Mouse (Mus musculus) kidney, postnatal 0 days (tissue): ENCODE measurements around the gene Sirt4. TPM values are rescaled to one million over a fixed set of nuclear protein-coding genes. Genes with fewer than 3 reads are reported as not detected.

Experiments used
- ATAC-seq: fragments of 200-750 bp; cut with Nextera tagmentation; replicated peaks from 2 replicates; pipeline ENCODE4 v1.8.0; 2017; ENCODE audit warnings: low read depth, moderate number of reproducible peaks, moderate TSS enrichment, moderate library complexity; ENCODE audit not compliant: low FRiP score
- DNase-seq: peaks from one replicate; pipeline ENCODE4 v3.0.0-alpha.2; 2016; ENCODE audit warnings: low spot score
- H3K27ac ChIP-seq: fragments of 300-500 bp; sonication (generic); 2 replicates; pipeline ENCODE4 v1.5.1; 2014; ENCODE audit warnings: mild to moderate bottlenecking
- H3K27me3 ChIP-seq: fragments of 300-500 bp; sonication (generic); 2 replicates; pipeline ENCODE4 v1.6.1; 2014; ENCODE audit warnings: low read length, mixed read lengths; ENCODE audit not compliant: insufficient read depth
- H3K36me3 ChIP-seq: fragments of 300-500 bp; sonication (generic); 2 replicates; pipeline ENCODE4 v1.6.1; 2014; ENCODE audit warnings: low read length, mixed read lengths; ENCODE audit not compliant: insufficient read depth
- H3K4me1 ChIP-seq: fragments of 300-500 bp; sonication (generic); replicated peaks from 2 replicates; pipeline ENCODE4 v1.6.1; 2014; ENCODE audit warnings: antibody characterized with exemption, low read length, mixed read lengths; ENCODE audit not compliant: insufficient read depth
- H3K4me2 ChIP-seq: fragments of 300-500 bp; sonication (generic); 2 replicates; pipeline ENCODE4 v1.6.1; 2014; ENCODE audit warnings: mild to moderate bottlenecking, low read length, moderate library complexity, mixed read lengths
- H3K4me3 ChIP-seq: fragments of 300-500 bp; sonication (generic); replicated peaks from 2 replicates; pipeline ENCODE4 v1.5.1; 2014; ENCODE audit warnings: low read depth, low read length
- H3K9ac ChIP-seq: fragments of 300-500 bp; sonication (generic); 2 replicates; pipeline ENCODE4 v1.6.1; 2014; ENCODE audit warnings: low read depth, low read length
- H3K9me3 ChIP-seq: fragments of 300-500 bp; sonication (generic); replicated peaks from 2 replicates; pipeline ENCODE4 v1.6.1; 2016; ENCODE audit warnings: low read length, inconsistent platforms, mixed read lengths
- CTCF ChIP-seq: IDR thresholded peaks from 2 replicates; pipeline ENCODE4 v1.5.1; 2016; ENCODE audit warnings: antibody characterized with exemption, low read depth, mild to moderate bottlenecking, moderate library complexity
- WGBS: fragments of 180-500 bp; shearing (Covaris S2); extraction: QIAGEN DNeasy Blood & Tissue Kit; methylation state at CpG from one replicate; pipeline ENCODE4 v1.1.7; 2014; 5-methylcytosine and 5-hydroxymethylcytosine counted together
- polyA plus RNA-seq: library from polyadenylated mRNA; unstranded; fragments of >200 nt; fragmentation: Nextera tagmentation; extraction: Ambion mirVana; gene quantifications from 2 replicates; pipeline ENCODE4 v1.2.1, GENCODE M21; 2015

The Sirt4 gene
- polyA plus RNA-seq, 1 experiment from 2014 or later, result 19.6 TPM

GRCm38 (mm10) chr5:115435755-115436379 lies 48.7 kb downstream of the Sirt4 start:
- Histone ChIP-seq H3K27me3 (no peaks in the 10 kb centered on the region), H3K9me3 (no peaks in the 10 kb centered on the region), H3K4me1 (peaks cover 3% of the 10 kb centered on the region; the same call in 1 of the 2 replicates), H3K4me2 (peak overlapping the region; percentile 75), H3K4me3 (peak overlapping the region; percentile 26; the same call in 1 of the 2 replicates), H3K27ac (peak overlapping the region; percentile 79), H3K36me3 (no peaks in the 10 kb centered on the region), H3K9ac (peak overlapping the region; percentile 65)
- WGBS, result 30% methylated on average over 8 of the region's 8 CpGs
- DNase-seq (no peak), ATAC-seq (no peak)
- TF ChIP-seq CTCF, result no peak

DNA sequence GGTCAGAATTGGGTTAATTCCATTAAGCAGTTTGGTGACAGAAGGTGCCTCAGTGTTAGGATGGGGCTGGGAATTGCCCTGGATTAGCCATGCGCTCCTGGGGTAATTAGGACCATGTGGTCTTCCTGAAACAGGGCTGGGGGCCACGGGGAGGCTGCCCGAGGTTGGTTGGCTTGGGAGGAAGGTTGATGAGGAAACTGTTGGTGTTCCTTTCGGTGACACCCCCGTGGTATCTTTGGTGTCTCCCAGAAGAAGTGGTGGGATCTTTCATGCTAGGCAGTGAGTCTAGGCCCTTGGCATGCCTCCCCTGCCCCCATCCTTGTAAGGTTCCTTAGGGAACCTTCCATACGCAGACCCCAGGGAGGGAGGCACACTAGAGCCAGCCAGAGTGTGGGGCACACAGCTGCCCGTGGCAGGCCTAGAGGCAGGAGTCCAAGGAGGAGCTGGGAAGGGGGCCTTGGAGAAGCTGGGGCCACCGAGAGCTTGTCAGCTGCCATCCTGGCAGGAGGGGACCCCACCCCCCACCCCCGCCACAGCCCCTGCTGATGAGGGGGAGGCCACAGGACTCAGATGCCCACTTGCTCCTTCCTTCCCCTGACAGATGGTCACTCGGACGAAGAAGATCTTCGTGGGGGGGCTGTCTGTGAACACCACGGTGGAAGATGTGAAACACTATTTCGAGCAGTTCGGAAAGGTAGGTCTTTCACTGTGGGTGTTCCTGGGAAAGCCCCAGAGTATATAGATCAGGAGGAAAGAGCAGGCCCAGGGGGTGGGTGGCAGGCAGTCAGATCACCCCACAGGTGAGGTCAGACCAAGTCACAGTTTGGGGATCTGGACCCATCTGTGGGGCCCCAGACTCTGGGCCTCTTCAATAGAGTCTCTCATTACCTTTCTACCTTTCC lies 49.4 kb downstream of the Sirt4 start:
- H3K4me1 ChIP-seq, result peaks cover 3% of the 10 kb centered on the region; the same call in 1 of the 2 replicates
- no peaks in the 10 kb centered on the region for H3K36me3 ChIP-seq
- DNase-seq, result no peak
- no peak overlapping the region for H3K4me2 ChIP-seq
- no peak overlapping the region for H3K27ac ChIP-seq
- 52% methylated on average over 15 of the region's 15 CpGs for WGBS
- H3K27me3 ChIP-seq, result no peaks in the 10 kb centered on the region
- H3K4me3 ChIP-seq, result no peak overlapping the region
- no peak overlapping the region for H3K9ac ChIP-seq
- no peak for TF ChIP-seq CTCF
- no peaks in the 10 kb centered on the region for H3K9me3 ChIP-seq
- ATAC-seq, result no peak

- TF ChIP-seq CTCF, result no peak
- H3K27ac ChIP-seq, result no peak overlapping the region
- no peaks in the 10 kb centered on the region for H3K9me3 ChIP-seq
- no peak overlapping the region for H3K4me3 ChIP-seq
- H3K4me2 ChIP-seq, result no peak overlapping the region
- 50% methylated on average over 11 of the region's 11 CpGs for WGBS
- ATAC-seq, result no peak
- DNase-seq, result no peak
- no peaks in the 10 kb centered on the region for H3K27me3 ChIP-seq
- no peaks in the 10 kb centered on the region for H3K36me3 ChIP-seq
- peaks cover 3% of the 10 kb centered on the region; the same call in 1 of the 2 replicates for H3K4me1 ChIP-seq
- H3K9ac ChIP-seq, result no peak overlapping the region
These were observed 50.2 kb downstream of the Sirt4 start for GRCm38 (mm10) chr5:115434280-115434852.

DNA sequence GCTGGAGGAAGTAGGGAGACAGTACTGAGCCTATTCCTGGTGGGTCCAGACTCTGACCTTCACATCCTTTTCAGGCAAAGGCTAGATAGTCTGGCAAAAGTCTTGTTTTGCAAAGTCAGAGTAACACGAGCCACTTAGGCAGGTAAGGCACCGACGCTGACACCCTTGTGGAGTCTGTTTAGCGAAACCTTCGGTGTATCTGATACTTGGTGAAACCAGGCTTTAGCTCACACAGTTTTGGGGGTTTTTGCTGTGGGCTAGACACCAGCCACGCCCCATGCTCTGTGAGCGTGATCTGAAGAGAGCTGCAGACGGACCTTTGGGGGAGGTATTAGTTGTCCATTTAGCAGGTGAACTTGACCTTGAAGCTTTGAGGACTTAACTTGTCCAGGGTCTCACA lies 51.3 kb downstream of the Sirt4 start:
- H3K9ac ChIP-seq, result no peak overlapping the region
- peaks cover 3% of the 10 kb centered on the region; the same call in 1 of the 2 replicates for H3K4me1 ChIP-seq
- no peaks in the 10 kb centered on the region for H3K36me3 ChIP-seq
- ATAC-seq (no peak), DNase-seq (no peak)
- H3K4me3 ChIP-seq, result no peak overlapping the region
- no peak overlapping the region for H3K4me2 ChIP-seq
- TF ChIP-seq CTCF, result no peak
- H3K27me3 ChIP-seq, result 0 out of 2 replicates have a peak, but pooled peaks cover 3% of the 10 kb centered on the region
- H3K27ac ChIP-seq, result no peak overlapping the region
- 81% methylated on average over 8 of the region's 8 CpGs for WGBS
- no peaks in the 10 kb centered on the region for H3K9me3 ChIP-seq

DNA sequence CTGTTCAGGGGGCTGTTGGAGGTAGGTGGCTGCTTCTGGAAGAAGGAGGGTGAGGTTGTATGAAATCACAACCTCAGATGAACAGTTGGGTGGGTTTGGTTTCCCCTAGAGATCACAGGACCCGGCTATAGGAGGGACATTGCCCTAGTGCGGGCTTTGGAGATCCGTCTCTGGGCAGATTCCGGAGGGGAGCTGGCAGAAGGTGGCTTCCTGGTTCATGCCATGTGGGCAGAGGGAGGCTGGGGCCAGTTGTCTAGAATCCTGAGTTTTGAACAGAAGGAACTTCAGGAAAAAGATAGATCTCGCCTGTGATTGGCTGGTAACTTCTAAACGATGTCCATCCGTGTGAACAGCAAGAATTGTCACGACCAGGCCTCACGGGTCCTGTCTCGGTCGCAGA lies 52.1 kb downstream of the Sirt4 start:
- Histone ChIP-seq H3K4me1 (peaks cover 3% of the 10 kb centered on the region; the same call in 1 of the 2 replicates), H3K9ac (no peak overlapping the region), H3K27me3 (0 out of 2 replicates have a peak, but pooled peaks cover 3% of the 10 kb centered on the region), H3K9me3 (no peaks in the 10 kb centered on the region), H3K36me3 (no peaks in the 10 kb centered on the region), H3K4me3 (no peak overlapping the region), H3K27ac (no peak overlapping the region), H3K4me2 (peak overlapping the region; percentile 96; the same call in 1 of the 2 replicates)
- TF ChIP-seq CTCF, result no peak
- WGBS, result 75% methylated on average over 11 of the region's 11 CpGs
- no peak for ATAC-seq
- no peak for DNase-seq

DNA sequence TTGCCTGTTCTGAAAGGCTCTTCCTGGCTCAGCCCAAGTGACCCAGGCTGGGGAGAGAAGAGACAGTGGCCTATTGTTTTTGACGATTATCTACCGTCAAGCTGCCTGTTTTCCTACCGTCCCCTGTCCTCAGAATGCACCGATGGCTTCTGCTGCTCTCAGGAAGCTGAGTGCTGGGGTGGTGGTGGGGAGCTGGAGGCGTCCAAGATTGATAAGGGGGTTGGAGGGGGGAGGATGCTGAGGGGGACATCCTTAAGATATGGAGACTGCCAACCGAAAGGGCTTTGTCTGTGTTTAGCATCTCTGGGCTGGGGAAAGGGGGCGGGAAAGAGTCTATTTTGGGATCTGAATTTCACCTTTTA lies 52.6 kb downstream of the Sirt4 start:
- Histone ChIP-seq H3K36me3 (no peaks in the 10 kb centered on the region), H3K4me3 (no peak overlapping the region), H3K27ac (no peak overlapping the region), H3K4me2 (peak overlapping the region; percentile 96; the same call in 1 of the 2 replicates), H3K27me3 (0 out of 2 replicates have a peak, but pooled peaks cover 3% of the 10 kb centered on the region), H3K4me1 (peaks cover 3% of the 10 kb centered on the region; the same call in 1 of the 2 replicates), H3K9me3 (no peaks in the 10 kb centered on the region), H3K9ac (no peak overlapping the region)
- TF ChIP-seq CTCF, result no peak
- 36% methylated on average over 7 of the region's 7 CpGs for WGBS
- no peak for DNase-seq
- ATAC-seq, result no peak
